Mouse (Mus musculus) embryonic facial prominence, embryonic 15.5 days (tissue): ENCODE measurements around the gene Uso1. TPM values are rescaled to one million over a fixed set of nuclear protein-coding genes. Genes with fewer than 3 reads are reported as not detected.

Experiments
- ATAC-seq: fragments of 200-750 bp; cut with Nextera tagmentation; 2 replicates; pipeline ENCODE4 v1.8.0; 2017; ENCODE audit warnings: low read depth, moderate TSS enrichment; ENCODE audit not compliant: insufficient number of reproducible peaks, low FRiP score, low TSS enrichment
- H3K27ac ChIP-seq: fragments of 300-500 bp; sonication (generic); replicated peaks from 2 replicates; pipeline ENCODE4 v1.5.1; 2015; ENCODE audit warnings: mild to moderate bottlenecking, inconsistent platforms
- H3K27me3 ChIP-seq: fragments of 300-500 bp; sonication (generic); 2 replicates; pipeline ENCODE4 v1.6.1; 2015; ENCODE audit warnings: inconsistent platforms
- H3K36me3 ChIP-seq: fragments of 300-500 bp; sonication (generic); 2 replicates; pipeline ENCODE4 v1.6.1; 2015; ENCODE audit warnings: mild to moderate bottlenecking, inconsistent platforms
- H3K4me1 ChIP-seq: fragments of 300-500 bp; sonication (generic); 2 replicates; pipeline ENCODE4 v1.6.1; 2015; ENCODE audit warnings: inconsistent platforms
- H3K4me2 ChIP-seq: fragments of 300-500 bp; sonication (generic); replicated peaks from 2 replicates; pipeline ENCODE4 v1.6.1; 2015; ENCODE audit warnings: mild to moderate bottlenecking, inconsistent platforms
- H3K4me3 ChIP-seq: fragments of 300-500 bp; sonication (generic); replicated peaks from 2 replicates; pipeline ENCODE4 v1.5.1; 2015; ENCODE audit warnings: mild to moderate bottlenecking, inconsistent platforms
- H3K9ac ChIP-seq: fragments of 300-500 bp; sonication (generic); 2 replicates; pipeline ENCODE4 v1.6.1; 2015; ENCODE audit warnings: inconsistent platforms
- H3K9me3 ChIP-seq: fragments of 300-500 bp; sonication (generic); replicated peaks from 2 replicates; pipeline ENCODE4 v1.6.1; 2016; ENCODE audit warnings: inconsistent platforms
- WGBS: fragments of 180-500 bp; shearing (Covaris S2); methylation state at CpG from one replicate; pipeline ENCODE4 v1.1.7; 2015; 5-methylcytosine and 5-hydroxymethylcytosine counted together
- polyA plus RNA-seq: library from polyadenylated mRNA; unstranded; fragments of >200 nt; fragmentation: Nextera tagmentation; extraction: Ambion mirVana; gene quantifications from 2 replicates; pipeline ENCODE4 v1.2.1, GENCODE M21; 2015

The Uso1 gene
- polyA plus RNA-seq, 1 experiment from 2014 or later, result 50.0 TPM

DNA sequence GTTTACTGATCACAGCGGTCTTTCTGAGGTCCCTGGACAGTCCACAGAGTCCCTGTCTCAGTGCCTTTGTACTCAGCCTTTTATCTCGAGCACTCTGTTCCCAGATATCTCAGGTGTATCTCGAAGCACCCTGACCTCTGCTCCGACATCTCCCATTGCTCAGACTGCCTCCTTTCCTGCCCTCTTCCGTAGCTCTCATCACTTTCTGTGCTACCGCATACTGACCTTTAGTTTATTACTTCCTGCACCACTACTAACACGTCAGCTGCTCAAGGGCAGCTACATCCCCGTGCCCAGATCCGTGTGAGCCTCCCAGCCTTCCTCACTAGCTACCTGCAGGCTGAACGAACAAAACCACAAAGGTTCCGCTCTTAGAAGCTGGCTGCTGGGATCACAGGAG is 110.9 kb downstream of the Uso1 start:
- WGBS, result 81% methylated on average over 11 of the region's 11 CpGs
- H3K27me3 ChIP-seq, result no peaks in the 10 kb centered on the region
- H3K36me3 ChIP-seq, result no peaks in the 10 kb centered on the region
- no peak overlapping the region for H3K9ac ChIP-seq
- H3K9me3 ChIP-seq, result 0 out of 2 replicates have a peak, but pooled peaks cover 4% of the 10 kb centered on the region
- H3K27ac ChIP-seq, result no peak overlapping the region
- H3K4me3 ChIP-seq, result no peak overlapping the region
- no peak for ATAC-seq
- H3K4me2 ChIP-seq, result no peak overlapping the region
- H3K4me1 ChIP-seq, result no peaks in the 10 kb centered on the region

DNA sequence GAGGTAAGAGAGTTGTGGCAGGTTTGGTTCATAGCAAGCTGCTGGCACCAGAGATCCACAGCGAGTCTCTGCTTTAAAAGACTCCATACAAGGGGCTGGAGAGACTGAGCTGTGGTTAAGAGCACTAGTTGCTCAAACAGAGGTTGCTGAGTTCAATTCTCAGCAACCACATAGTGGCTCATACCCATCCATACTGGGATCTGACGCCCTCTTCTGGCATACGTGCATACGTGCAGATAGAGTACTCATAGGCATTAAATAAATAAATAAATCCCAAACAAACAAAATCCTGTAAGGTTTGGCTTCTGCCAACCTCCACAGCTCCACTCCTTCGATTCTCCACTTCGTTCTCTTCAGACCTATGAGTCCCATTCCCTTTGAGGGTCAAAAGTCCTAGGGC is 114.3 kb downstream of the Uso1 start:
- Histone ChIP-seq H3K4me3 (no peak overlapping the region), H3K9me3 (0 out of 2 replicates have a peak, but pooled peaks cover 4% of the 10 kb centered on the region), H3K27ac (no peak overlapping the region), H3K4me1 (no peaks in the 10 kb centered on the region), H3K9ac (no peak overlapping the region), H3K4me2 (no peak overlapping the region), H3K27me3 (no peaks in the 10 kb centered on the region), H3K36me3 (no peaks in the 10 kb centered on the region)
- 92% methylated on average over 6 of the region's 6 CpGs for WGBS
- no peak for ATAC-seq

Other genes starting within 250 kb of the Uso1 start
- 79.8 and 83.6 TPM in 2 replicates for gene Rchy1, start 174.9 kb upstream of the Uso1 start, polyA plus RNA-seq
- 0.60 TPM in 1 of 2 replicates, not detected in the other for gene Odaph, start 150.5 kb upstream of the Uso1 start, polyA plus RNA-seq
- gene Cdkl2, start 94.1 kb upstream of the Uso1 start, polyA plus RNA-seq, result 4.4 and 5.2 TPM in 2 replicates
- gene G3bp2, start 54.2 kb upstream of the Uso1 start, polyA plus RNA-seq, result 144 and 151 TPM in 2 replicates
- gene U90926, start 77.5 kb downstream of the Uso1 start, polyA plus RNA-seq, result not detected in 2 replicates
- gene Ppef2, start 118.3 kb downstream of the Uso1 start, polyA plus RNA-seq, result 0.07 and 0.14 TPM in 2 replicates
- 13.3 and 13.9 TPM in 2 replicates for gene Naaa, start 140.2 kb downstream of the Uso1 start, polyA plus RNA-seq
- gene Sdad1, start 172.5 kb downstream of the Uso1 start, polyA plus RNA-seq, result 36.2 and 37.4 TPM in 2 replicates
- 0.20 and 0.76 TPM in 2 replicates for gene Cxcl9, start 190.1 kb downstream of the Uso1 start, polyA plus RNA-seq
- 4.9 and 6.2 TPM in 2 replicates for gene Art3, start 193.9 kb downstream of the Uso1 start, polyA plus RNA-seq
- gene Cxcl10, start 211.0 kb downstream of the Uso1 start, polyA plus RNA-seq, result 0.81 and 1.7 TPM in 2 replicates